Mouse (Mus musculus) midbrain, embryonic 14.5 days (tissue): ENCODE results near the gene Dab2ip. TPM values are rescaled to one million over a fixed set of nuclear protein-coding genes. Genes with fewer than 3 reads are reported as not detected.

ENCODE experiments used
- ATAC-seq: fragments of 200-750 bp; cut with Nextera tagmentation; 2 replicates; pipeline ENCODE4 v1.8.0; 2017; ENCODE audit warnings: moderate number of reproducible peaks, moderate library complexity; ENCODE audit not compliant: low FRiP score, low TSS enrichment
- DNase-seq: peaks from one replicate; pipeline ENCODE4 v3.0.0-alpha.2; 2015
- H3K27ac ChIP-seq: fragments of 300-500 bp; sonication (generic); replicated peaks from 2 replicates; pipeline ENCODE4 v1.5.1; 2014; ENCODE audit warnings: mild to moderate bottlenecking, low read depth, low read length, moderate library complexity
- H3K27me3 ChIP-seq: fragments of 300-500 bp; sonication (generic); 2 replicates; pipeline ENCODE4 v1.6.1; 2014; ENCODE audit warnings: low read length, control low read depth, mixed read lengths; ENCODE audit not compliant: control insufficient read depth, insufficient read depth
- H3K36me3 ChIP-seq: fragments of 300-500 bp; sonication (generic); 2 replicates; pipeline ENCODE4 v1.6.1; 2014; ENCODE audit warnings: low read length, control low read depth; ENCODE audit not compliant: control insufficient read depth, insufficient read depth
- H3K4me1 ChIP-seq: fragments of 300-500 bp; sonication (generic); 2 replicates; pipeline ENCODE4 v1.6.1; 2014; ENCODE audit warnings: mild to moderate bottlenecking, antibody characterized with exemption, low read length, control low read depth; ENCODE audit not compliant: control insufficient read depth, insufficient read depth
- H3K4me2 ChIP-seq: fragments of 300-500 bp; sonication (generic); 2 replicates; pipeline ENCODE4 v1.6.1; 2014; ENCODE audit warnings: mild to moderate bottlenecking, low read length, moderate library complexity
- H3K4me3 ChIP-seq: fragments of 300-500 bp; sonication (generic); replicated peaks from 2 replicates; pipeline ENCODE4 v1.5.1; 2014; ENCODE audit warnings: low read depth, low read length
- H3K9ac ChIP-seq: fragments of 300-500 bp; sonication (generic); replicated peaks from 2 replicates; pipeline ENCODE4 v1.6.1; 2014; ENCODE audit warnings: mild to moderate bottlenecking, low read length, moderate library complexity
- H3K9me3 ChIP-seq: fragments of 300-500 bp; sonication (generic); 2 replicates; pipeline ENCODE4 v1.6.1; 2016; ENCODE audit warnings: low read length, control low read depth, mixed read lengths; ENCODE audit not compliant: control insufficient read depth
- WGBS: fragments of 180-500 bp; shearing (Covaris S2); extraction: QIAGEN DNeasy Blood & Tissue Kit; methylation state at CpG from one replicate; pipeline ENCODE4 v1.1.7; 2014; 5-methylcytosine and 5-hydroxymethylcytosine counted together
- polyA plus RNA-seq: library from polyadenylated mRNA; unstranded; fragments of >200 nt; fragmentation: Nextera tagmentation; extraction: Ambion mirVana; gene quantifications from 2 replicates; pipeline ENCODE4 v1.2.1, GENCODE M21; 2014

The Dab2ip gene
- polyA plus RNA-seq, 1 experiment from 2014 or later, result 46.4 TPM

- Histone ChIP-seq H3K4me2 (no peak overlapping the region), H3K9me3 (no peaks in the 10 kb centered on the region), H3K4me3 (no peak overlapping the region), H3K9ac (no peak overlapping the region), H3K27ac (no peak overlapping the region), H3K36me3 (no peaks in the 10 kb centered on the region), H3K27me3 (no peaks in the 10 kb centered on the region), H3K4me1 (no peaks in the 10 kb centered on the region)
- 80% methylated on average over 2 of the region's 2 CpGs for WGBS
- ATAC-seq (no peak), DNase-seq (no peak)
Measured at GRCm38 (mm10) chr2:35529086-35529485, 29.0 kb upstream of the Dab2ip start.

GRCm38 (mm10) chr2:35529856-35530255 lies 28.2 kb upstream of the Dab2ip start:
- Histone ChIP-seq H3K9ac (no peak overlapping the region), H3K9me3 (no peaks in the 10 kb centered on the region), H3K36me3 (no peaks in the 10 kb centered on the region), H3K27me3 (no peaks in the 10 kb centered on the region), H3K4me3 (no peak overlapping the region), H3K4me1 (no peaks in the 10 kb centered on the region), H3K27ac (no peak overlapping the region), H3K4me2 (no peak overlapping the region)
- ATAC-seq, result no peak
- WGBS, result 81% methylated on average over 4 of the region's 4 CpGs
- no peak for DNase-seq

- ATAC-seq (no peak), DNase-seq (no peak)
- 94% methylated on average over 10 of the region's 10 CpGs for WGBS
- no peaks in the 10 kb centered on the region for H3K9me3 ChIP-seq
- no peak overlapping the region for H3K27ac ChIP-seq
- no peaks in the 10 kb centered on the region for H3K27me3 ChIP-seq
- H3K4me2 ChIP-seq, result no peak overlapping the region
- H3K36me3 ChIP-seq, result no peaks in the 10 kb centered on the region
- H3K4me1 ChIP-seq, result no peaks in the 10 kb centered on the region
- no peak overlapping the region for H3K9ac ChIP-seq
- H3K4me3 ChIP-seq, result no peak overlapping the region
Measured at GRCm38 (mm10) chr2:35530732-35531131, 27.3 kb upstream of the Dab2ip start.

- no peaks in the 10 kb centered on the region for H3K27me3 ChIP-seq
- peak; percentile 67 for DNase-seq
Measured at GRCm38 (mm10) chr2:35533646-35534045, 24.4 kb upstream of the Dab2ip start.

DNA sequence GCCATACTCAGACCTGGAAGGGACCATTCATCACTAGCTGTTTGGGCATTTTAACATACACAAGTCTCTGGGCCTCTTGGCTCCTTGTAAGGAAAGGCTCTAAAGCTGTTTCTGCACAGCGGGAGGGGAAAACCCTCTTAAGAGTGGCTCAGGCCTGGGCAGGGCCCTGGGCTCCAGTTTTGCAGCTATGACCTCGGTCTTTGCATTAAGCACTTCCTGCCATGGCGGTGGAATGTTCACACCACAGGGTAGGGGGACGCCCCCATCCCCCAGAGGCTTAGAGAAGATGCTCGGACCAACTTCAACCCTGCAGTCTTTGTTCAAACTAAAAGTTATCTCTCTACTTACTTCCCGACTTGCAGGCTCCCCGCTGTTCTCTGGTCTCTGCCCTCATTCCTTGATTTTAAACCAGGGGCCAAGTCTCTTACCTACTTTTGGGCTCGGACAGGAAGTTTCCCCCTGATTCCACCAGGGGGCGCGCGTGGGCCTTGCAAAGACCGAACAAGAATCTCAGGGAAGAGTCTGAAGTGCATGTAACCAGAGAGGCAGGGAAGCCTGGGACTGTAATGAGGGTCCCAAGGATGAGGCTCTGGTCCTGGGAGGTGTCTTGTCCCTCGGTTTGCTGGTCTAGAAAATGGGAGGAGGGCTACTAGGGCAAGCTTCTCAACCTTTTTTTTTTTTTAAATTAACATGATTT lies 18.6 kb upstream of the Dab2ip start:
- Histone ChIP-seq H3K9ac (no peak overlapping the region), H3K27ac (no peak overlapping the region), H3K4me3 (no peak overlapping the region), H3K4me2 (no peak overlapping the region), H3K36me3 (no peaks in the 10 kb centered on the region), H3K9me3 (no peaks in the 10 kb centered on the region), H3K4me1 (no peaks in the 10 kb centered on the region), H3K27me3 (no peaks in the 10 kb centered on the region)
- ATAC-seq (no peak), DNase-seq (peak; percentile 93)
- 11% methylated on average over 13 of the region's 13 CpGs for WGBS

More at GRCm38 (mm10) chr2:35533646-35534045, 24.4 kb upstream of the Dab2ip start:
- no peak overlapping the region for H3K4me2 ChIP-seq
- no peak overlapping the region for H3K9ac ChIP-seq
- H3K4me3 ChIP-seq, result no peak overlapping the region
- no peak for ATAC-seq
- no peaks in the 10 kb centered on the region for H3K9me3 ChIP-seq
- 58% methylated on average over 9 of the region's 9 CpGs for WGBS
- no peak overlapping the region for H3K27ac ChIP-seq
- no peaks in the 10 kb centered on the region for H3K36me3 ChIP-seq
- H3K4me1 ChIP-seq, result no peaks in the 10 kb centered on the region

DNA sequence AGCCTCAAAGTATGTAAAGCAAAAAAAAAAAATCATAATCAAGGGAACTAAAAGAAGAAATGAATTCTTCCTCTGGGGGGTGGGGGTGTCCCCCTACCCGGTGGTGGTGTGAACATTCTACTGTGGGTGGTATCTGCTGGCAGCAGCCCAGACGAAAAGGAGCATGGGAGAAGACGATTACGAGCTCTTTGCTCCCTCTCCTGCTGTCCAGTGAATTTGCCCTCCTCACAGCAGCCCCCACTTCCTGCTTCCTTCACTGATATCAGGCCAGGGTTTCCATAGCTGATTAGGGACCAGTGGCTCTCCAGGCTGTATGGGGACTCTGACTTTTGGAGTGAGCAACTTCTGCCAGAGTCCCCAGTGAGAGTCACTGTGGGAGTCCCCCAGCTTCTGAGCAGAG lies 17.3 kb upstream of the Dab2ip start:
- WGBS, result 53% methylated on average over 4 of the region's 4 CpGs
- H3K36me3 ChIP-seq, result no peaks in the 10 kb centered on the region
- H3K9me3 ChIP-seq, result no peaks in the 10 kb centered on the region
- H3K4me3 ChIP-seq, result no peak overlapping the region
- peaks cover 6% of the 10 kb centered on the region; the same call in 1 of the 2 replicates for H3K4me1 ChIP-seq
- H3K27me3 ChIP-seq, result no peaks in the 10 kb centered on the region
- no peak for DNase-seq
- no peak overlapping the region for H3K4me2 ChIP-seq
- ATAC-seq, result no peak
- H3K9ac ChIP-seq, result no peak overlapping the region
- no peak overlapping the region for H3K27ac ChIP-seq

GRCm38 (mm10) chr2:35544717-35545116 lies 13.3 kb upstream of the Dab2ip start:
- H3K9ac ChIP-seq, result no peak overlapping the region
- ATAC-seq, result peak; percentile 78
- no peaks in the 10 kb centered on the region for H3K27me3 ChIP-seq
- H3K27ac ChIP-seq, result no peak overlapping the region
- peak overlapping the region; percentile 16; the same call in 1 of the 2 replicates for H3K4me3 ChIP-seq
- WGBS, result 9% methylated on average over 14 of the region's 14 CpGs
- H3K9me3 ChIP-seq, result no peaks in the 10 kb centered on the region
- peak; percentile 93 for DNase-seq
- H3K4me1 ChIP-seq, result peaks cover 6% of the 10 kb centered on the region; the same call in 1 of the 2 replicates
- H3K36me3 ChIP-seq, result no peaks in the 10 kb centered on the region
- H3K4me2 ChIP-seq, result peak overlapping the region; percentile 53

DNA sequence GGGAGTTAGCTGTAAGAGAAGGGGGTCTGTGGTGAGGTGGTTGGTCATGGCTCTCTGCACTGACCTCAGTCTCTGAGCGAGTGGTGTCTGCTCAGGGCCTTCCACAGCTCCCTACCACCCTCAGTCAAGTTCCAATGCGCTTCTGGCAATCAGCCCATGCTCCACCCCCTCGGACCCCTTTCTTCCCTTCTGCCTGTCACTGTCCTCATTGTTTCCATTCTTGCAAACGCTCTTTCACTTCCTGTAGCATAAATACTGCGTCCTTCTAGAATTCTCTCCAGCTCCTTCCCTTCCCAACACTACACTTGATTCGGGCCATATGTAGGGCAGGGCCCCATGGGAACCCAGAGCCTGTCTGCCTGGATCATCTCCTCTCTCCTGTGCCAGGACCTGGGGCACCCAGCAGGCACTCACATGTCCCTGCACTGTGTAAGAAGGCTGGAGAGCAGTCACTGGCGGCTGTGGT lies 12.9 kb upstream of the Dab2ip start:
- Histone ChIP-seq H3K9me3 (no peaks in the 10 kb centered on the region), H3K4me1 (peaks cover 6% of the 10 kb centered on the region; the same call in 1 of the 2 replicates), H3K36me3 (no peaks in the 10 kb centered on the region), H3K27me3 (no peaks in the 10 kb centered on the region), H3K4me2 (peak overlapping the region; percentile 53), H3K9ac (no peak overlapping the region), H3K4me3 (peak overlapping the region; percentile 16; the same call in 1 of the 2 replicates), H3K27ac (no peak overlapping the region)
- peak; percentile 62 for ATAC-seq
- DNase-seq, result peak; percentile 64
- WGBS, result 20% methylated on average over 7 of the region's 7 CpGs

DNA sequence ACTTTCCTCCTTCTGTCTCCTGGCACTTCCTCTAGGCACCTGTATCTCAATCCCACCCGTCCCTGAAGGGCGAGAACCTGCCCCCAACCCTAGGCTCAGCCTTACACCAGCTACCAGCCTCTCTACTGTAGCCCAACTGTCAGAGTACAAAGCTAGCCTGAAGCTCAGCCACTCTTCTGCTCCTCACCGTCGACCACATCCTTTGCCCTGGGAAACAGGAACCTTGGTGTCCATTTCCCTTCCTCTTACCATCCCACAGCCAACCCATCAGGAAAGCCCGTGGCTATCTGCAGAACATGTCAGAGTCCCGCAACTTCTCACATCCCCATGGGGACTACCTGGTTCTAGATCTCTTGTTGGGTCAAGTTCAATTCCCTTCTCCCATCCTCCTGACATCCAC lies 11.6 kb upstream of the Dab2ip start:
- Histone ChIP-seq H3K27ac (no peak overlapping the region), H3K36me3 (no peaks in the 10 kb centered on the region), H3K4me1 (peaks cover 6% of the 10 kb centered on the region; the same call in 1 of the 2 replicates), H3K4me3 (no peak overlapping the region), H3K9me3 (no peaks in the 10 kb centered on the region), H3K4me2 (no peak overlapping the region), H3K9ac (no peak overlapping the region), H3K27me3 (no peaks in the 10 kb centered on the region)
- WGBS, result 93% methylated on average over 6 of the region's 6 CpGs
- DNase-seq (no peak), ATAC-seq (no peak)
